Mouse (Mus musculus) adrenal gland, adult 18-20 months (tissue): ENCODE data around the gene Traip. TPM values are rescaled to one million over a fixed set of nuclear protein-coding genes. Genes with fewer than 3 reads are reported as not detected.

Experiments
- DNase-seq, 2 experiments: peaks; one replicate each; pipeline ENCODE4 v3.0.0; 2021 to 2022; ENCODE audit warnings: low spot score in 2 of 2
- total RNA-seq, 2 experiments: library from RNA; stranded (reverse); gene quantifications; 1 replicate in 1 of 2; 2 replicates in 1 of 2; pipeline ENCODE4 v1.2.3; 2021

The Traip gene
- total RNA-seq, 2 experiments from 2014 or later = 1.0 to 1.1 TPM

DNA sequence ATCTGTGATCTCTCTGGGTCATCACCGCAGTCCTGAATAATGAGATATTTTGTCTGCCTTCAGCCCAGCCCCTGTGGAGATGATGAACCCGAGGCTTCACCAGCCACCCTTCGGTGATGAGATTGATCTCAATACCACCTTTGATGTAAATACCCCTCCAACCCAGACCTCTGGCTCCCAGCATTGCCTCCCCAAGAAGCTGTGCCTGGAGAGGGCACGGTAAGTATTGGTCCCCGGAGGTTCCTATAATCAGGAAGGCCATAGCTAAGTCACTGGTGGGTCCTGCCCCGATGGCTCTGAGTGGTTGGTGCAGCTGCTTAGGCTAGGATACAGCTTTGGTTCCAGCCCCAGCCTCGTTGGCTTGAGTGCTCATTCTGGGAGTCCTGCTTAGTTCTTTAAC is 18.6 kb downstream of the Traip start:
- no peak for DNase-seq

DNA sequence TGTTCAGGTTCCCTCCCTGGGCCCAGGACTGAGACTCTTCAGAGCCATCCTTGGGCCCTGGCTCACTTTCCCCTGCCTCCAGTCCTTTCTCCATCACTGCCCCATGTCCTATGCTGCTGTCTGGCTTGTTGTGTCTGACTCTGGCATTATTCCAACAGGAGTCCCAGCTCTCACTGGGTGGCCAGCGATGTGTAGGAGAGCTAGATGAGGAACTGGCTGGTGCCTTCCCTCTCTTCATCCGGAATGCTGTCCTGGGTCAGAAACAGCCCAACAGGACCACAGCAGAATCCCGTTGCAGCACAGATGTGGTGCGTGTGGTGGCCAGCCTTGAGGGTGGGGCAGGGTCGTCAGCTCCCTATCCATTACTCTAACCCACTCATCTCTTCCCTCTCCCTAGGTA is 20.4 kb downstream of the Traip start:
- no peak for DNase-seq

DNA sequence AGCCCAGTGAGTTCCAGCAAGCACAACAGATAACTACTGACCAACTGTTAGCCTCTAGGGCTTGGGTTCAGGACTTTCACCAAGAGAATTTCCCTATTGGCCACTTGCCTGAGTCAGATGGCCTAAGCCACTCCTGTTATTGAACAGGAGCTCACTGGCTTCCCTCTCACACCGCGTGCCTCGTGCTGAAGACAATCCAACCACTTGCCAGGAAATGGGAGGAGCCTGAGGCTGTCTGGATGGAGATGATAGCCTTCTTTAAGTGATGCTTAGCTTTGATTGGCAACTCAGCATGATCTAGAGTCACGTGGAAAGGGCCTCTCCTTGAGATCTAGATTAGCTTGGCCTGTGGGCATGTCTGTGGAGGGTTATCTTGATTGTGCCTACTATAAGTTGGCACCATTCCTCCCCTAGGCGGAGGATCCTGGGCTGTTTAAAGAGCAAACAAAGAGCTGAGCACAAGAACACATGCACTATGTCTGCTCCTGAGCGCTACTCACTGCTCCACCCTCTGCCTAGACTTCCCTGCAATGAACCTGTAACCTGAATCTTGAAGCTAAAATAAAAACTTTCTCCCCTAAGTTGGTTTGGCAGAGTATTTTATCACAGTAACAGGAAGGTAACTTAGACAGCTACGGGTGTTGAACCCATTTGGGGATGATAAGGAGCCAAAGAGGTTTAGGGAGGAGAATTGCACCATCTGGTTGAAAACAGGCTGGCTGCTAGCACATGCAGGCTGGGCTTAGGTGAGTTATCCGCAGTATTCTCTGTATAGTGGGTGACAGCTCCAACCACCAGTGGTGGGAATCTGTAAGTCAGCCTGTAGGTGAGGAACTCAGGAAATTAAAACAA is 22.0 kb downstream of the Traip start:
- DNase-seq = no peak

DNA sequence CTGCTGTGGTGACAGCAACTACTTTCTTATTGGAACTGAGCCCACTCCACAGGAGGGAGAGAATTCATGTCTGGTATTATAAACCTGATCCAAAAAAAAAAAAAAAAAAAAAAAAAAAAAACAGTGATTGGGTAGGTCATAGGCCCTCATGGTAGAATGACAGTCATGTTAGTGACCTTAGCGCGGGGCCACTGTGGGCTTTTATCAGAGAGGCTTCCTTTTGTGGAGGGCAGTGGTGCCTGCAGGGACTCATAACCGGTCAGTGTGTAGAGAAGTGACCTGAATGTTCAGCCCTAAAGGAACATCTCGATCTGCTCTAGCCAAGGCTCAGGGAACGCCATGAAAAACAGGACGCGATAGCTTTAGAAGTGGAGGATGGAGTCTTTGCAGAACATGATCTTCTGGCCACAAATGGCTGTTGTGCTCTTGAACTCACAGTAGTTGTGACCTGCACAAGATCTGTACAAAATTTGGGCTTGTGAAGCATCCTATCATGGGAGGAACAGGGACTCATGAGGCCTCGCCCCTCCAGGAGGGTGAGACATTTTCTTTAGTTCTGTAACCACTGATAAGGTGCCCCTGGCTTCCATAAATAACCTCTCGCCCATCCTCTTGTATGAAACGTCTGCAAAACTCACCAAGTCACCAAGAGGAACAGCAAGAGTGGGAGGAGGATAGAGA is 24.7 kb downstream of the Traip start:
- no peak for DNase-seq

DNA sequence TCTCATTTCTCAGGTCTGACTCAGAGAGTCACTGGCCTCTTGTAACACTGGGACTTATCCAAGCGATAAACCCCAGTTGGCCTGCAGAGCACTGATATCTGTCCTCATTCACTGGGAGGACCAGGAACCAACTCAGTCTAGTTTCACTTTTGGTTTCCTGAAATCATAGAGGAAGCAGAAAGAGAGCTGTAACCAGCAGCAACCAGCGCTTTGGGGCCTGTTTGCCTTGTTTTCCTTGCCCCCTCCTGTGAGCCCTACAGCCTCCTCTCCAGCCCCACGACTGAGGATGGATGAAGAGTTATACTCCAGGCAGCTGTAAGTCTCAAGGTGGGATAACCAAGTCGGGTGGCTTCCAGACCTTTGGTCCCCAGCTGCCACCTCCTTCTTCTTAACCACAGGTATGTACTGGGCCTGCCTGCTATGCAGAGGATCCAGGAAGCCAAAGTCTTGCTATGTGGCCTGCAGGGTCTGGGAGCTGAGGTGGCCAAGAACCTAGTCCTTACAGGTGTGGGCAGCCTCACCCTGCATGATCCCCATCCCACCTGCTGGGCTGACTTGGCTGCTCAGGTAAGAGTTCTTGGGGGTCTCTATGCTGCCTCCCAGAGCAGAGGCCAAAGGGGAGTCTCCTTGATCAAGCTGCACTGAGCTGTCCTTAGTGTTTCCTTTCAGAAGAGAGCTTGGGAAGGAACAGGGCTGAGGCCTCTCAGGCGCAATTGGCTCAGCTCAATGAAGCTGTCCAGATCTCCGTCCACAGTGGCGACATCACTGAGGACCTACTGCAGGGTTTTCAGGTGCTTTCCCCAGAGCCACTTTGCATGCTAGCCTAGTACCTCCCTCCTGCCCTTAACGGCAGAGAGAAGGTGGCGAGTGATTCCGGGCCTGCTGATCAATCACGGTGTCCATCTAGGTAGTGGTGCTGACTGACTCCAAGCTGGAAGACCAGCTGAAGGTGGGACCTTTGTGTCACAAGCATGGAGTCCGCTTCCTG is 25.8 kb downstream of the Traip start, which contains the start of gene Uba7:
Uba7 (plus strand) TSS at position 107 of the 988 bp plus-strand sequence.
- DNase-seq = no peak

DNA sequence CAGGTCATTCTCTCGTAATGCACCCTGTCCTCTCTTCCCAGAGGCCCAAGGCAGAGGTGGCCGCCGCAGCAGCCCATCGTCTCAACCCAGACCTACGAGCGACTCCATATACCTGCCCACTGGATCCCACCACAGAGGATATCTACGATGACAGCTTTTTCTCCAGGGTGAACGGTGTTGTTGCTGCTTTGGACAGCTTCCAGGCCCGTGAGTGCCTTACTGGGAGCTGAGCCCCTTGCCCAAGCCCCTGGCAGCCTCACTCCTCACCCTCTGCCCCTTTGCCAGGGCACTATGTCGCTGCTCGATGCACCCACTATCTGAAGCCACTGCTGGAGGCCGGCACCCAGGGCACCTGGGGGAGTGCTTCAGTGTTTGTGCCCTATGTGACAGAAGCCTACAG is 28.9 kb downstream of the Traip start:
- no peak for DNase-seq

DNA sequence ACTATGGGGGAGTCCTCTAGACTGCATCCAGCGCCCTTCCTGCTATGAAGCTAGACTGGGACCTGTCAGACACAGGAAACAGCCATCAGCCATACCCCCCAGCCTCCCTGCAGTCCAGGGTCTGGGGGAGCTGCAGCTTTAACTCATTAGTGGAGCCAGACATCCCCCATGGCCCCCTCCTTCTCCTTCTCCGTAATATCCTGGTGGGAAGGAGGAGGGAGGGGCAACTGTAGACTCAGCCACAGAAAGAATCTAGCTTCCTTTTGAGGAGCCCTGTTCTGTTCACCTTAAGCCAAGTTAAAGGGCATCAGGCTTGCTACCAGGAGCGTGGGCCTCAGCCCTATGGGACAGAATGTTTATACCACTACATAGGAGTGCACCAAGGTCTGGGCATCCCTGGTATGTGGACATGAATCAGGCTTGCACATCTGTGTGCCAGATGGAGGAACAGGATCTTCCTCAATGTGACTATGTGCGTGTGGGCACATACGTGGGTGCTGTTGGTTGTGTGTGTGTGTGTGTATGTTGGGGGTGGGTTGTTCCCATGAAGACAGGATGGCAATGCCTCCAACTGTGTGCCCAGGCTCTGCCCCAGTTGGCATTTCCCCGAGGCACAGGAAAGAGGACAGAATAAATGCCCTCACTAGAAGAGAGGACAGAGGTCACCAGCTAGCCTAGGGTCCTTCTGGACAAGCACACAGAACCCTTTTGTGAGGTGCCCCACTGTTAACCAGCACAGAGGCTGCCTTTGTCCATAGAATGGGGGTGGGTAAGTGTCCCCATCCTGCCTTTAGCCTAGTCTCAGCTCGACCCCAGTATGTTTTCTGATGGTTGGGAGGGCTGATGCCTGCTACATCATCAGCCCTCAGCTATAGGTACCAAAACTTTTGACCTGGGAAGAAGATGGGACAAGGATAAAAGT is 32.0 kb downstream of the Traip start:
- no peak for DNase-seq

DNA sequence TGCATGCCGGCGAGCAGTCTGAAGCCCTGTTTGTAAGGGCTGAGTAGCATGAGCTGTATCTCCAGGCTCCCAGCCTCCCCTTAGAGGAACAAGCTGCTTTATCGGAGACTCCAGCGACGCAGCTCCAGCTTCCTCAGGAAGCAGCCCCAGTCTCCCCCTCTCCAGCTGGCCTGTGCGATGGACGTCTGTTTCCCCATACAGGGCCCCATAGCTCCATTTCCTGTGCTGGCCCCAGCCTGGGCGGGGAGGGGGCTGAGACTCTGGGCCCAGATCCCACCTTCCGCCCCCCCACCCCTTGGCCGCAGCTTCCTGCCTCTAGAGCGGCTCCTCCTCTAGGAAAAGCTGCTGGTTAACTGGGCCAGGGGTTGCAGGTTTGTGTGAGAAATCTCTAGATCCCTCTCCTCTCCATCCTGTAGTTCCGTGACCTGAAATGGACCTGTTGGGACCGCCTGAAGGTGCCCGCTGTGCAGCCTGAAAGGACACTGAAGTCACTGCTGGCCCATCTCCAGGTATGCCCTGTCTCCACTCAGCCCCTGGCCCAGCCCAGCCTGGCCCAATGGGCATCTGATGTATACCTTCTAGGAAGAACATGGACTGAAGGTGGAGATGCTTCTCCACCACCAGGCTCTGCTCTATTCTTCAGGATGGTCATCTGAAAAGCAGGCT is 32.9 kb downstream of the Traip start, which contains the start of gene Gm20661:
Gm20661 (plus strand) TSS at position 378 of the 666 bp plus-strand sequence.
- peak in 1 of 2 experiments; percentile 50 for DNase-seq

DNA sequence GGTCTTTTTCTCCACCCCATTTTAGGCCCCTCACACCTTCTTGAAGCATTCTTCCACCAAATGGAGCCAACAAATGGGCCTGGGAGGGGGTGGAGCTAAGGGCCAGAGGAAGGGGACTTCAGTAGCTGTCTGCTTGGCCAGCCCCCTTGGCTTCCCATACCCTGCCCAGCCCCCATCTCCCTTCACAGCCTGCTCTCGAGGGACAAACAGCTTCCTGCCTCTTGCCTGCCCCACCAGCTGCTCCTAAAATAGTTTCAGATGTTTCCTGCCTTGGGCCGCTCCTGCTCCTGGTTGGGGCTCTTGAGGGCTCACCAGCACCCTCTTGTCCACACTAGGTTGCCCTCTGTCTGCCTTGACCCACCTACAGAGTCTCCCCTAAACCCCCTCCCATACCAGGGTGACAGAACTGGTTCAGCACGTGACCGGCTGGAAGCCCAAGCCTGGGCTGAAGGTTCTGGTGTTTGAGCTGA is 33.5 kb downstream of the Traip start:
- DNase-seq = peak in 1 of 2 experiments; percentile 56

DNA sequence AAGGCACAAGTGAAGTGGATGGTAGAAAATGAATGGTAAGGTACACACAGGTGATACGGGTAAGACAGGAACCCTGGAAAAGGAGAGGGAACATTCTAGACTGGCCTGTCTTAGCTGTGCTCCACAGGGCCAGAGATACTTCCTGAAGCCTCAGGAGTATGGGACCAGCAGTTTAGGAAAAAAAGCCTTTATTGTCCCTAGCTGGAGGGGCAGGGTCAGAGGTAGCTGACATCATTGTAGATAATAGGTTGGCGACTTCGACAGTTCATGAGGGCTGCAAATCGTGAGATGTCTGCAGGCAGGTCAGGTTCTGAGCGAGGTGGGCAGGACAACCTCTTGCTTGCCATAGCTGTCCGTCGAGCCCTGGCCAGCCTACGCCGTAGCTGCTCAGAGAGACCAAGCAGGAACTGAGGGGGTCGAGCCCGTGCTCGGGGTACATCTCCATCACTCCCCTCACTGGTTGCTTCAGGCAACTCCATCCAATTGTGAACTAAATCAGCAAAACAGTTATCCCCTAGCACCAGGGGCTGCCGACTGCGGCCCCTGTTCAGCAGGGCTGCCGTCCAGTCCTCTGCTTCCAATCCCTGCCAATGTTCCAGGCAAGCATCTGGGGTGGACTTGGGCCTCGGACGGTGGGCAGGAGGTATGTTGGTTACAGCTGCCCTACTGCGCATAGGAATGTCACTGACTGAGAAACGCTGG is 34.3 kb downstream of the Traip start:
- no peak for DNase-seq

DNA sequence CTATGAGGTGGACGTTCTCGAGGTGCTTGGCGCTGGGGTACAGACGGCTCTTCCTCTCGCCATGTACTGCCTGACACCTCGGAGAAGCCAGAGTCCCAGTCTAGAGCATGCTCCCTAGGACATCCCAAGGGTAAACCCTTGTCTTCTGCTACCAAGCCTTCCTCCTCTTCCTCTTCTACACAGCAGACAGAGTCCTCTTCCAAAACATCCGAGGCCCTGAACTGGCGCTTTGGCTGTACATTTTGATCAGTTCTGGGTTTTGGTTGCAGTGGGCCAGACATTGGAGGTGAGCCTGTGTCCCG is 34.8 kb downstream of the Traip start:
- DNase-seq = no peak

DNA sequence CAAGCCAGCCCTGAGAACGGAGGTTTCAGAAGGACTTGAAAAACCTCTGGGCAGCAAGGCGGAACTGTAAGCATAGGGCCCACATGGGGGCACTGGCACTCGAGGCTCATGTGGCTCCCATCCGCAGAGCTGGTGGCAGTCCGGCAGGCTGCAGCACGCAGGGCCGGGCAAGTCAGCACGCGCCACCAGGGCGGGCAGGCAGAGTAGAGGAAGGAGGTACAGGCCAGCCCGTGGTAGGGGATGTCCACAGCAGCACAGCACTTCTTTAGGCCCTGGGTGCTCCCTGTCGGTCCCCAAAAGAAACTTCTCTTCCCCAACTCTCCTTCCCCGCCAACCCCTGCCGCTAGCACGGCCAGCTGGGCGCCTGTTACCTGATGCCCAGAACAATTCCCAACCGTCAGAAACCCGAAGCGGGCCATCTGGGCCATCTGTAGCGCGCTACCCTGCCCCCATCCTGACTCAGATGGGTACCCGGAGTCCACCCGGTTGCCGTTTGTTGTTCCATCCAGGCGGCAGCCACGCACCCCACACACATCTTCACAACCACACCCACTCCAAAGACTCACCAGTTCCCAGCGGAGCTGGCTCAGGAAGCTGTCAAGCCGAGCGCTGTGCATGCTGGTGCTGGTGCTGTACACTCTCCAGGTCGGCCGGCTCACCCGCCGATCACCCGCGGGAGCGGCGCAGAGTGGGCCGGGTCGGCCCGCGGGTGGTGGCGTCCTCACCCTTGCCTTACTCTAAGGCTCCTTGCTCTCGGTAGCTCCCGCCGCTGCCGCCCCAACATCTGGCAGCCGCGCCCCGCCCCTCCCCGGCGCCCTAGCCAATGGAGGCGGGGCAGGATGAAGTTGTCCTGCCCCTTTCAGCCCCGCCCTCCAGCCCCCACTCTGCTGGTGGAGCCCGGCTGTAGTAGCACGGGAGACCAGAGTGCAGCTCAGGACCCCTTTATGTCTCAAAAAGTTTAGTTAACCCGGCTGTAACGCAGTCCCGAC is 35.5 kb downstream of the Traip start, which contains the start of gene Inka1:
Inka1 (minus strand) TSS at position 749 of the 989 bp plus-strand sequence.
- DNase-seq = peak; percentile 87 to 92

DNA sequence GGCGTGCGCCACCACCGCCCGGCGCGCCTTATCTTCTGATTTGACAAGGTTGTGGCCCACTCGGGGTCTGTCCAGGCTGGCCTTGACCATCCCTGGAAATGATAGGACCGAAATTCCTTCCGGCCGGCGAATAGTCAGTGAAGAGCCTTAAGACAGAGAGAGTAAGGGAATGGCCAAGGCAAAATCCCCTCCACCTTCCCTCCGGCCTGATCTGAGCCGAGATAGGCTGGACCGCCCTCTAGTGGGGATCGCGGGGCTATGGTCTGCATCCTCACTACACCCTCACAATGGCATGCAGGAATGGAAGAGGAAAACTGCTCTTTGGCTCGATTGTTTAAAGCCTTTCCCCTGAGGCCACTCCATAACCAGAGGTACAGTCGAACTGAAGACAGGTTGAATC is 36.4 kb downstream of the Traip start:
- DNase-seq = peak; percentile 79 to 82

DNA sequence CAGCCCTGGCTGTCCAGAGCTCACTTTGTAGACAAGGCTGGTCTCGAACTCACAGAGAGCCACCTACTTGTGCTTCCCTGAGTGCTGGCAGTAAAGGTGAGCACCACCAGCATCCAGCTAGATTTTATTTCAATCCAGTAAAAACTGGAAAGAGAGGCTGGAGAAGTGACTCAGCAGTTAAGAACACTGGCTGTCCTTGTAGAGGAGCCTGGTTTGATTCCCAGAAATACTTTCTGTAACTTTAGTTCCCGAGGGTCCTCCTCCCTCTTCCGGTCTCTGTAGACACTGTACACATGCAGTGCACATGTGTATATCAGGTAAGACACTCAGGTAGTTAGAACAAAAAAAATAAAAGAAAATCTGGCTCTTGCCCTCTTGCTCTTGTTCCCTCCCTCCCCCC is 38.0 kb downstream of the Traip start:
- DNase-seq = no peak

DNA sequence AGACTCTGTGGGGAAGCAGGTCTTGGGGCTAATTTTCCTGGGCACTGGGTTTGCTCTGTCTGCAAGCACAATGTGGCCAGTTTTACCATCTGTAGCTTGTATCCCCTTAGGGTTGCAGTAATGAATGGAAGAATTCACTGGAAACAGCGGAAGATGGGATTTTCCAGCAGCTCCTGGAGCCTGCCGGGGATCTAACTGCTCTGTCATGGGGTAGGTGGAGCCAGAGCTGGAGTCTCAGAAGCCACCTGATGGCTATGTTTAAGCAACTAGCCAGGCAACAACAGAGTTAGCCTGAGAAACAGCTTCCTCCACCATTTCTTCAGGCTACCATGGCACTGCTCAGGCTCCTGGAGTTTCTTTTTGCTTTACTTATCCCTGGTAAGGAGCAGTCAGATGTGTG is 42.3 kb downstream of the Traip start, which contains the start of gene Cdhr4:
Cdhr4 (plus strand) TSS at position 301 of the 400 bp plus-strand sequence.
- no peak for DNase-seq

DNA sequence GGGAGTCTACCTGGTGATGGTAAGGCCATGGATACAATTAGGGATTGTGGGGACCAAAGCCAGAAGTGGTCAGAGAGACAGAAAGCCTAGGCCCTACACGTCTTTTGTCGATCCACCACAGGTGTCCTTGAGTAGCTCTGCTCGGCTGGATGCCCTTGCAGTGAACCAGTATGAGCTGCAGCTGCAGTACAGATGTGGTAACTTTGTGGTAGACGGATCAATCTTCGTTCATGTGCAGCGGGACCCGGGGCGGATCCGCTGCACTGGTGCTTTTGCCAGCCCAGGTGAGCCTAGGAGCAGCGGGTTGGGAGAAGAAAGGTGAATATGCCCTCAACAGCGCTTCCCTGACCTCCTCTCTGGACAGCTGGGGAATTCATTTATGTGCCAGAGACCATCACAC is 43.1 kb downstream of the Traip start:
- DNase-seq = no peak

DNA sequence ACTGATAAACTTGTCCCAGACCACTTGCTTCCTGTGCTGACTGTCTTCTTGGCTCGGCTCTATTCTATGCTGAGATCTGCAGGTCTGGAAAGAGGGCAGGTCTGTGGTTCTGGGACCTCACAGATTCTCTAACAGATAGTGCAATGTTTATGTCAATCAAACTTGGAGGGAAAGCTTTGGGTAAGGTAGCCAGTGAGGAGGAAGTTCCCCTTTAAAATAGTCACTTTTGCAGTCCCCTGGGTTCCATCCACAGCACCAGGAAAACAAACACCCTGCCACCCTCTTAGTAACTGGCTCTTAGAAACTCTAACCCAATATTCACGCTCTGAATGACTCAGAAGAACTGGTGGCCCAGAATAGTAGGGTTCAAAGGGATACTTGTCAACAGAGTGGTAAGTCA is 44.5 kb downstream of the Traip start:
- DNase-seq = no peak
